In the genomic region with DNA sequence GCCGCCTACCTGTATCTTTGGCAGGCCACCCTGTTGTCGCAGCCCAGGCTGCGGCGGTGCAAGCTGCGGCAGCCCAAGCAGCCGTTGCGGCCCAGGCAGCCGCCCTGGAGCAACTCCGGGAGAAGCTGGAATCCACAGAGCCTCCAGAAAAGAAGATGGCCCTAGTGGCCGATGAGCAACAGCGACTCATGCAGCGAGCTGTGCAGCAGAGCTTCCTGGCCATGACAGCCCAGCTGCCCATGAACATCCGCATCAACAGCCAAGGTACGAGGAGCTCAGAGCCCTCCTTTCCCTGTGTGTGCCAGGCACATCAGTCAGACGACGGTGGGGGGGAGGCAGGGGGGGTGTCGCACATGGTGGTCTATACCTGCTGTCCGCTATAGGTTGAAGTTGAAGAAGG, we compare ENCODE assay signal across 24 mouse cellular contexts. TPM values are rescaled to one million over a fixed set of nuclear protein-coding genes. Genes with fewer than 3 reads are reported as not detected.
DNase-seq lines count a peak whose midpoint lies in the region; ATAC-seq and TF ChIP-seq lines count a peak whose summit lies in the region.
"Had no signal": no experiment of that assay in that cellular context is flagged by ENCODE, and none has a peak within 500 bp of the region (broad histone marks: within the 10 kb centered on the region; RNA-seq: fewer than 3 reads in every experiment).

No protein-coding gene starts in this region.

- H3K9me3 ChIP-seq in forebrain, embryonic 10.5 days, result no peaks in the 10 kb centered on the region
- H3K9me3 ChIP-seq in forebrain, embryonic 16.5 days (ENCODE audit: control insufficient read depth, low read length), result no peaks in the 10 kb centered on the region
- H3K9me3 ChIP-seq: embryonic facial prominence, embryonic 13.5 days; embryonic facial prominence, embryonic 15.5 days; forebrain, embryonic 13.5 days; forebrain, embryonic 15.5 days; G1E had no signal

- no peak for TF ChIP-seq POLR2A in myocyte (IDR thresholded peaks at IDR 0.05; ENCODE audit: insufficient read length, low read depth)

- no peak overlapping the region for H3ac ChIP-seq in C2C12 (ENCODE audit: control insufficient read depth, insufficient read length, low read depth)
- H3ac ChIP-seq in myocyte (ENCODE audit: control insufficient read depth, insufficient read length), result no peak overlapping the region

- no peaks in the 10 kb centered on the region for H3K79me2 ChIP-seq in C2C12 (ENCODE audit: control insufficient read depth, insufficient read depth)
- H3K79me2 ChIP-seq in myocyte (ENCODE audit: control insufficient read depth, insufficient read depth), result no peaks in the 10 kb centered on the region

- peaks cover 29% of the 10 kb centered on the region for H3K4me1 ChIP-seq in forebrain, embryonic 10.5 days
- H3K4me1 ChIP-seq in forebrain, embryonic 16.5 days (replicated peaks; ENCODE audit: control insufficient read depth, insufficient read depth, low read length), result peaks cover 4% of the 10 kb centered on the region

- H3K36me3 ChIP-seq in forebrain, embryonic 10.5 days (replicated peaks), result peaks cover 64% of the 10 kb centered on the region
- H3K36me3 ChIP-seq in forebrain, embryonic 16.5 days (ENCODE audit: control insufficient read depth, insufficient read depth), result peaks cover 2% of the 10 kb centered on the region; the same call in 1 of the 2 replicates
- H3K36me3 ChIP-seq in C2C12 (ENCODE audit: control insufficient read depth, insufficient read depth), result no peaks in the 10 kb centered on the region
- peaks cover 10% of the 10 kb centered on the region for H3K36me3 ChIP-seq in myocyte (ENCODE audit: control insufficient read depth, insufficient read depth)

- DNase-seq in forebrain, embryonic 10.5 days (ENCODE audit: extremely low spot score, low spot score), result no peak
- DNase-seq in 3134 (ENCODE audit: extremely low read depth, insufficient read length, low spot score), result peak; percentile 68
- DNase-seq in gastrocnemius, adult 8-10 months (ENCODE audit: low spot score in 2 of 2), result no peak
- no peak for DNase-seq in testis, postnatal 10 days (ENCODE audit: low spot score)
- DNase-seq: adrenal gland, adult 8-10 months; adrenal gland, postnatal 14 days; adrenal gland, postnatal 36 days; B cell, adult 2 months; cerebellum, adult 11-12 months; cerebellum, adult 2 months; cerebellum, adult 9-10 months; cerebellum, postnatal 10 days; cerebellum, postnatal 25 days had no signal

- H3K79me3 ChIP-seq in C2C12 (ENCODE audit: low read depth), result no peaks in the 10 kb centered on the region

- H3K4me2 ChIP-seq in forebrain, embryonic 16.5 days (ENCODE audit: low read length), result no peak overlapping the region
- H3K4me2 ChIP-seq in myocyte (ENCODE audit: low read depth), result peak overlapping the region; percentile 13
- H3K4me2 ChIP-seq: embryonic facial prominence, embryonic 13.5 days; embryonic facial prominence, embryonic 15.5 days; forebrain, embryonic 13.5 days; forebrain, embryonic 15.5 days had no signal

- no peak overlapping the region for H3K9ac ChIP-seq in forebrain, embryonic 16.5 days (replicated peaks; ENCODE audit: low read depth, low read length)
- H3K9ac ChIP-seq: embryonic facial prominence, embryonic 13.5 days; embryonic facial prominence, embryonic 15.5 days; forebrain, embryonic 13.5 days; forebrain, embryonic 15.5 days had no signal

- 86% methylated on average over 18 of the region's 18 CpGs for WGBS in forebrain, embryonic 10.5 days
- WGBS in forebrain, embryonic 16.5 days, result 88% methylated on average over 18 of the region's 18 CpGs

- peaks cover 8% of the 10 kb centered on the region for H3K27me3 ChIP-seq in forebrain, embryonic 10.5 days (ENCODE audit: poor library complexity, severe bottlenecking)
- H3K27me3 ChIP-seq in forebrain, embryonic 16.5 days (replicated peaks; ENCODE audit: control insufficient read depth, insufficient read depth, low read length), result no peaks in the 10 kb centered on the region
- H3K27me3 ChIP-seq in C2C12 (ENCODE audit: control insufficient read depth, insufficient read depth, insufficient read length) (no peaks in the 10 kb centered on the region), myocyte (ENCODE audit: control insufficient read depth, insufficient read depth, insufficient read length) (no peaks in the 10 kb centered on the region)
- H3K27me3 ChIP-seq: embryonic facial prominence, embryonic 13.5 days; embryonic facial prominence, embryonic 15.5 days; forebrain, embryonic 13.5 days; forebrain, embryonic 15.5 days; Patski had no signal

- ATAC-seq in forebrain, embryonic 16.5 days, result no peak
- ATAC-seq: activated CD4-positive, CD25-positive, alpha-beta regulatory T cell, adult 4 months; forebrain, embryonic 13.5 days; forebrain, embryonic 15.5 days; Patski had no signal

- no peak overlapping the region for H3K27ac ChIP-seq in forebrain, embryonic 10.5 days
- no peak overlapping the region for H3K27ac ChIP-seq in forebrain, embryonic 16.5 days (ENCODE audit: low read length)
- H3K27ac ChIP-seq: embryonic facial prominence, embryonic 13.5 days; embryonic facial prominence, embryonic 15.5 days; forebrain, embryonic 13.5 days; forebrain, embryonic 15.5 days had no signal

- peak overlapping the region; percentile 13; the same call in 1 of the 2 replicates for H3K4me3 ChIP-seq in forebrain, embryonic 10.5 days
- H3K4me3 ChIP-seq in forebrain, embryonic 16.5 days (replicated peaks; ENCODE audit: low read length), result no peak overlapping the region
- no peak overlapping the region for H3K4me3 ChIP-seq in C2C12 (ENCODE audit: insufficient read depth, poor library complexity, severe bottlenecking)
- H3K4me3 ChIP-seq in myocyte, result no peak overlapping the region
- H3K4me3 ChIP-seq: embryonic facial prominence, embryonic 13.5 days; embryonic facial prominence, embryonic 15.5 days; erythroblast, embryonic 14.5 days; forebrain, embryonic 13.5 days; forebrain, embryonic 15.5 days had no signal

- TF ChIP-seq CTCF in C2C12 (IDR thresholded peaks at IDR 0.05; ENCODE audit: control insufficient read depth, insufficient read depth, insufficient read length), result no peak

TF ChIP-seq in C2C12, 6 proteins besides CTCF, POLR2A, EP300 and RAD21:
- peak; percentile 79 for TF ChIP-seq MYOD1 (IDR thresholded peaks at IDR 0.05; ENCODE audit: control insufficient read depth, insufficient read length, low read depth)
- TF ChIP-seq CEBPB (IDR thresholded peaks at IDR 0.05; ENCODE audit: low read depth), result no peak
- TF ChIP-seq FOSL1 (IDR thresholded peaks at IDR 0.05; ENCODE audit: insufficient read depth, low read length, poor library complexity, severe bottlenecking), result peak; percentile 61
TF ChIP-seq in C2C12: peak in this region for 2.

TF ChIP-seq in myocyte, 11 proteins besides CTCF, POLR2A, EP300 and RAD21:
- TF ChIP-seq MYOD1 (IDR thresholded peaks at IDR 0.05; ENCODE audit: control insufficient read depth in 1 of 3, insufficient read length in 2 of 3, low read depth in 2 of 3) (peak in 1 of 3 experiments; percentile 51), SRF (IDR thresholded peaks at IDR 0.05; ENCODE audit: control insufficient read depth, insufficient read length, low read depth) (no peak), REST (IDR thresholded peaks at IDR 0.05; ENCODE audit: insufficient read depth, insufficient read length) (no peak)

RNA-seq across cellular contexts. Expression of gene Wdr18, which starts 9.3 kb away (rescaled TPM):
- 165 and 167 TPM in 2 replicates for polyA plus RNA-seq in forebrain, embryonic 10.5 days (2016; fragmentation: Nextera tagmentation; extraction: Ambion mirVana)
- polyA plus RNA-seq in forebrain, embryonic 16.5 days (2015; fragmentation: Nextera tagmentation; extraction: Ambion mirVana), result 81.8 and 97.7 TPM in 2 replicates
- 48.6 TPM for polyA plus RNA-seq in C2C12 (2012; fragmentation: generic; extraction: Trizol)
- polyA plus RNA-seq in myocyte (2012; fragmentation: generic; extraction: Trizol), result 35.1 TPM
- 10 to 100 TPM; 20.1 to 26.7 (median 23.0) TPM for total RNA-seq in gastrocnemius, adult 8-10 months (2022)

RNA-seq across cellular contexts. Expression of gene Grin3b, which starts 19.9 kb away (rescaled TPM):
- 0.20 and 0.31 TPM in 2 replicates for polyA plus RNA-seq in forebrain, embryonic 10.5 days (2016; fragmentation: Nextera tagmentation; extraction: Ambion mirVana)
- 0.29 and 0.60 TPM in 2 replicates for polyA plus RNA-seq in forebrain, embryonic 16.5 days (2015; fragmentation: Nextera tagmentation; extraction: Ambion mirVana)
- polyA plus RNA-seq in C2C12 (2012; fragmentation: generic; extraction: Trizol), result 0.30 TPM
- 0.73 TPM for polyA plus RNA-seq in myocyte (2012; fragmentation: generic; extraction: Trizol)
- total RNA-seq in gastrocnemius, adult 8-10 months (2022), result under 1 TPM; 0.13 to 0.52 (median 0.36) TPM
- total RNA-seq: adrenal gland, postnatal 14 days; adrenal gland, postnatal 36 days had no signal
- polyA plus RNA-seq: activated CD4-positive, CD25-positive, alpha-beta regulatory T cell, adult 4 months; erythroblast, embryonic 14.5 days had no signal

RNA-seq across cellular contexts. Expression of gene Arid3a, which starts 23.8 kb away (rescaled TPM):
- 12.5 and 13.0 TPM in 2 replicates for polyA plus RNA-seq in forebrain, embryonic 10.5 days (2016; fragmentation: Nextera tagmentation; extraction: Ambion mirVana)
- polyA plus RNA-seq in forebrain, embryonic 16.5 days (2015; fragmentation: Nextera tagmentation; extraction: Ambion mirVana), result 2.4 and 3.5 TPM in 2 replicates
- polyA plus RNA-seq in C2C12 (2012; fragmentation: generic; extraction: Trizol) (0.74 TPM), myocyte (2012; fragmentation: generic; extraction: Trizol) (1.2 TPM)
- 1 to 10 TPM; 1.5 to 2.3 (median 2.1) TPM for total RNA-seq in gastrocnemius, adult 8-10 months (2022)

RNA-seq across cellular contexts. Expression of gene R3hdm4, which starts 29.7 kb away (rescaled TPM):
- 112 and 116 TPM in 2 replicates for polyA plus RNA-seq in forebrain, embryonic 10.5 days (2016; fragmentation: Nextera tagmentation; extraction: Ambion mirVana)
- polyA plus RNA-seq in forebrain, embryonic 16.5 days (2015; fragmentation: Nextera tagmentation; extraction: Ambion mirVana), result 289 and 309 TPM in 2 replicates
- polyA plus RNA-seq in C2C12 (2012; fragmentation: generic; extraction: Trizol) (46.7 TPM), myocyte (2012; fragmentation: generic; extraction: Trizol) (69.0 TPM)
- 100 to 1,000 TPM; 124 to 137 (median 129) TPM for total RNA-seq in gastrocnemius, adult 8-10 months (2022)

RNA-seq across cellular contexts. Expression of gene Tmem259, which starts 33.5 kb away (rescaled TPM):
- polyA plus RNA-seq in forebrain, embryonic 10.5 days (2016; fragmentation: Nextera tagmentation; extraction: Ambion mirVana), result 8.4 and 9.6 TPM in 2 replicates
- polyA plus RNA-seq in forebrain, embryonic 16.5 days (2015; fragmentation: Nextera tagmentation; extraction: Ambion mirVana), result 12.3 and 12.8 TPM in 2 replicates
- polyA plus RNA-seq in C2C12 (2012; fragmentation: generic; extraction: Trizol), result 102 TPM
- 152 TPM for polyA plus RNA-seq in myocyte (2012; fragmentation: generic; extraction: Trizol)
- 10 to 100 TPM; 67.9 to 81.4 (median 74.4) TPM for total RNA-seq in gastrocnemius, adult 8-10 months (2022)
